Mouse (Mus musculus) splenic B cell, adult 2 months (primary cell): ENCODE data around the gene Psrc1.

Experiments used
- DNase-seq: peaks from one replicate; pipeline ENCODE4 v3.0.0-alpha.2; 2011; ENCODE audit warnings: low read depth, low spot score
- H3K27me3 ChIP-seq: 2 replicates; pipeline ENCODE4 v1.6.1; 2012; ENCODE audit warnings: mild to moderate bottlenecking, low read length, moderate library complexity, mixed read lengths; ENCODE audit not compliant: control insufficient read depth, poor library complexity, insufficient read depth, severe bottlenecking
- H3K36me3 ChIP-seq: 2 replicates; pipeline ENCODE4 v1.6.1; 2012; ENCODE audit warnings: mild to moderate bottlenecking, low read length, moderate library complexity, mixed read lengths; ENCODE audit not compliant: control insufficient read depth, poor library complexity, insufficient read depth, severe bottlenecking

Psrc1 gene

GRCm38 (mm10) chr3:108383485-108384354 lies at the start of gene Psrc1:
Gene Psrc1 (plus strand): TSS chr3:108383839.
- Histone ChIP-seq H3K27me3 (no peaks in the 10 kb centered on the region), H3K36me3 (no peaks in the 10 kb centered on the region)
- DNase-seq, result peak; percentile 41

- no peaks in the 10 kb centered on the region for H3K27me3 ChIP-seq
- no peaks in the 10 kb centered on the region for H3K36me3 ChIP-seq
- DNase-seq, result no peak
Observed at GRCm38 (mm10) chr3:108336878-108337277, 46.8 kb upstream of the Psrc1 start.

- H3K36me3 ChIP-seq, result no peaks in the 10 kb centered on the region
- H3K27me3 ChIP-seq, result no peaks in the 10 kb centered on the region; the same call in 1 of the 2 replicates
- DNase-seq, result no peak
Observed at GRCm38 (mm10) chr3:108341040-108341439, 42.6 kb upstream of the Psrc1 start.

GRCm38 (mm10) chr3:108342185-108342584 lies 41.5 kb upstream of the Psrc1 start:
- no peaks in the 10 kb centered on the region; the same call in 1 of the 2 replicates for H3K27me3 ChIP-seq
- no peak for DNase-seq

GRCm38 (mm10) chr3:108345855-108346254 lies 37.8 kb upstream of the Psrc1 start:
- no peak for DNase-seq
- H3K36me3 ChIP-seq, result no peaks in the 10 kb centered on the region
- no peaks in the 10 kb centered on the region; the same call in 1 of the 2 replicates for H3K27me3 ChIP-seq

More at GRCm38 (mm10) chr3:108342185-108342584, 41.5 kb upstream of the Psrc1 start:
- H3K36me3 ChIP-seq, result no peaks in the 10 kb centered on the region

GRCm38 (mm10) chr3:108348376-108348775 lies 35.3 kb upstream of the Psrc1 start:
- peak; percentile 4 for DNase-seq
- Histone ChIP-seq H3K36me3 (no peaks in the 10 kb centered on the region), H3K27me3 (no peaks in the 10 kb centered on the region; the same call in 1 of the 2 replicates)

GRCm38 (mm10) chr3:108355245-108355644 lies 28.4 kb upstream of the Psrc1 start:
- DNase-seq, result no peak
- H3K27me3 ChIP-seq, result no peaks in the 10 kb centered on the region

GRCm38 (mm10) chr3:108357051-108357450 lies 26.6 kb upstream of the Psrc1 start:
- Histone ChIP-seq H3K36me3 (no peaks in the 10 kb centered on the region), H3K27me3 (no peaks in the 10 kb centered on the region)
- no peak for DNase-seq

More at GRCm38 (mm10) chr3:108355245-108355644, 28.4 kb upstream of the Psrc1 start:
- H3K36me3 ChIP-seq, result no peaks in the 10 kb centered on the region

- H3K27me3 ChIP-seq, result no peaks in the 10 kb centered on the region
- DNase-seq, result no peak
- H3K36me3 ChIP-seq, result no peaks in the 10 kb centered on the region
Observed at GRCm38 (mm10) chr3:108358445-108358844, 25.2 kb upstream of the Psrc1 start.

- no peak for DNase-seq
- no peaks in the 10 kb centered on the region for H3K36me3 ChIP-seq
- H3K27me3 ChIP-seq, result no peaks in the 10 kb centered on the region
Observed at GRCm38 (mm10) chr3:108360894-108361293, 22.7 kb upstream of the Psrc1 start.

GRCm38 (mm10) chr3:108363626-108364025 lies 20.0 kb upstream of the Psrc1 start:
- H3K36me3 ChIP-seq, result no peaks in the 10 kb centered on the region
- no peaks in the 10 kb centered on the region for H3K27me3 ChIP-seq
- DNase-seq, result no peak

- DNase-seq, result no peak
- Histone ChIP-seq H3K36me3 (no peaks in the 10 kb centered on the region), H3K27me3 (no peaks in the 10 kb centered on the region)
Observed at GRCm38 (mm10) chr3:108364270-108364995, 19.2 kb upstream of the Psrc1 start, which contains the start of gene Mybphl. Gene Mybphl (plus strand): TSS chr3:108364911.

- no peaks in the 10 kb centered on the region for H3K27me3 ChIP-seq
- DNase-seq, result no peak
- H3K36me3 ChIP-seq, result no peaks in the 10 kb centered on the region
Observed at GRCm38 (mm10) chr3:108367173-108367572, 16.5 kb upstream of the Psrc1 start.

GRCm38 (mm10) chr3:108367828-108368227 lies 15.8 kb upstream of the Psrc1 start:
- Histone ChIP-seq H3K36me3 (no peaks in the 10 kb centered on the region), H3K27me3 (no peaks in the 10 kb centered on the region)
- DNase-seq, result no peak

- no peak for DNase-seq
- no peaks in the 10 kb centered on the region for H3K36me3 ChIP-seq
- no peaks in the 10 kb centered on the region for H3K27me3 ChIP-seq
Observed at GRCm38 (mm10) chr3:108368721-108369120, 14.9 kb upstream of the Psrc1 start.
